Mouse (Mus musculus): ENCODE results near the gene Vbp1.

Vbp1 gene

DNA sequence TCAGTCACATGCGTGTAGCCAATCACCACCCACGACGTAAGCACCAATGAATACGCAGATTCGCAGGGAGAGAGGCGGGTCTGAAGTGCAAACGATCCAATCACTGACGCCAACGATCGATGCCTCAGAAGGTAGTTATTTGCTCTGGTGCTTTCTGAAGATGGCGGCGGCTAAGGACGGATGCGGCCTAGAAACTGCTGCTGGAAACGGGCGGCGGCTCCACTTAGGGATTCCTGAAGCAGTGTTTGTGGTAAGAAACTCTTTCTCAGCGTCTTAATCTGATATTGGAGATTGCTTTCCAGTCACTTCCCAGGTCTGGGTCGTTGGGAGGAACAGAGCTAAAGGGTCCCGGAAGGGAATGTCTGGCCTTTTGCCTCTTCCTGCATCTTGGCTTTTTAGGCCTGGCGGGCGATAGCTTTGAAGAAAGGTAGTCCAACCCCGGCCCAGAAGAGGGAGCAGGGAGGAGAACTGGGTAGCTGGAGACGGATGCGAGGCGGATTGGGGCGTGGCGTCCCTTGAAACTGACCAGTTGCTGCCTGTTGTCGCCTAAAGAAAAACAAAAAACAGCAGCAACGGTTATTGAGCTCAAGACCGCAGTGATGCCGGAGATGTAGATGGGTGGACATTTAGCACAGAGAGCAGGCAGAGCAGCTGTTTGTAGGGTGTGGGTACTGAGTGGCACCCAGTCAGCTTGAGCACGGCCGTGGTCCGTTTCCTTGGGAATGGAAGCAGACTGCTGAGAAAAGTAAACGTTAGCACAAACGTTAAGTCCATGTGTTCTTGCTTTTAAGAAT, at the start of gene Vbp1:
Vbp1 (plus strand) TSS at position 121 of the 794 bp plus-strand sequence.
- DNase-seq (ENCODE audit: low spot score in 2 of 2), result peak; percentile 85 to 86

DNA sequence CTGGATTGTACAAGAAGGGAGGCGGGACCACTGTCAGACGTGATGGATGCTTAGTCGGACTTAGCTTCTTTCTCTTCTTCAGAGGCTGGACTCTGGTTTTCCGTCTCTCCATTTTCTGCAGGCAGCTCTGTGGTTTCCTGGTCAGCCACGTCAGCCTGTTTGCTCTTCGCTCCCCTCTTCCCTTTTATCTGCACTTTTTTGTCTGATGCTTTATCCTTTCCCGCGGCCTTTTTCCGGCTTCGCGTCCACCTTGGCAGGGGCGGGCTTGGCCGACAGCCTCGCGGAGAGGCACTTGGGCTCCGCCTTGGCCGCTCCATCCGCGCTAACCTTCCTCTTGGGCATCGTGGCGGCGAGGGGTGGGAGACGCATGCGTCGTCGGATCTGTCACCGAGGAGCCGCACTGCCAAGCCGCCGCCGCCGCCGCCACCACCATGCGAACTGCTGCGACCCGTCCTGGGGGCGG, 38.9 kb upstream of the Vbp1 start:
- peak; percentile 38 to 50 for DNase-seq (ENCODE audit: low spot score in 2 of 2)

DNA sequence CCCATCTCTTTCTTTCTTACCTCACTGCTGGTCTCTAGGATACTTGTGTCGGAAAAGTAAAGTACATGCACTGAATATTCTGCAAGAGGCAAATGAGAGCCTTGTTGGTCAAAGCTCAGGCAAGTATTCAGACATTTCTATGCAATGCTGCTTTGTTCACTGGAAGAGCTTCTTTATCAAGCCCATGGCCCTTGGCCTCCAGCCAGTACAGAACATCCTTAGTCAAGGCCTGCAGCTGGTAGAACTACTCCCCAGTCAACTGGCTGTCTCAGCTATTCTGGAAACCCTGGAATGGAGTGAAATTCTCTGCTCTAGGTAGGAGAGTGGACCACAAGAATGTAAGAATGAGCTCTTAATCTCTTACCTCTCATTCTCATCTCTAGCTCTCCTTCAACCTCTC, 24.2 kb upstream of the Vbp1 start:
- no peak for DNase-seq (ENCODE audit: low spot score in 2 of 2)

DNA sequence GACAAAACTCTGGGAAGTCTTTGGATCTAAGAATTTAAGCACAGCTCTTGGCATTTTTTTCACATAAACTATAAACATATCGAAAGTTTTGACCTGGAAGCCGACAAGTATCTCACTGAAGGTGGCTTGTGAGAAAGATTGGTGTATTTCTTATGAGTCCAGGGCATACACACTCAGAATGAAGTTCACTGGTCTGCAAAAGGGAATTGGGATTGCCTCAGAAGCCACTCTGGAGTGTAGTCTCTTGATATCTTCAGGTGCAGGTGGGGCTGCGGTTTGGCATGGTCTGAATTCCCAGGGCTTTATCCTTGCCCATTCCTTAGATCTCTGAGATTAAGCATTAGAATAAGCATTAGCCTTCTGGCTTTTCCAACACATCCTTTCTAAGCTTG, 316 bp upstream of the Vbp1 start:
- no peak for DNase-seq (ENCODE audit: low spot score in 2 of 2)

DNA sequence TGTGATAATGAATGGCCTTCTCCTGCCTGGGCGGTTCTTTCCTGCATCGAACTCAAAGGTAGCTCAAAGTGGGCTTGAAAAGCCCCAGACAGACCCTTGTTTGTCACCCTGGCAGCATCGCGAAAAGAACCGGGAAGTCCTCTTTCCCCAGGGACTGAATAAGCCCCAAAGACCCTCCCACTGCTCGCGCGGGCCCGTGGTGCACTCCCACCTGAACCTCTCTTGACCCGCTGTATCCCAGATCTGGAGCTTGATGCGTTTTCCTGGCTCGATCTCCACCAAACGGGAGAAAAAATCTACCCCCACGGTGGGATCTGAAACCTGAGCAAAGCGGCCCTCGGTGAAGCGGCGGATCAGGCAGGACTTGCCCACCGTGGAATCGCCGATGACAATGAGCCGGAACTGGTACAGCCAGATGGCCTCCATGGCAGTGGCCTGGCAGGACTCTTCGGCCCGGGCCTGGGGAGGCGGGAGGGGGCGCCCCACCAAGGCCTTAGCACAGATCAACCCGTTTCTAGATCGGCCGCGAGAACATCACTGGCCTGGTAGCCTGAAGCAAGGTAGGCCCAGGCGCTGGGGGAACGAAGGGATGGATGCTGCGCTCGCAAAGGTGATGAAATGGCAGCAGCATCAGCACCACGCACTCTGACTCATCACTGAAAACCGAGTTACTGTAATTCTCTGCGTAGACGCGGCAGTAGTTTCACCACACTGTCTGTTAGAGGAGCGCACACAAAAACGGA, 63.7 kb downstream of the Vbp1 start, which contains the start of gene Rab39b:
Rab39b (minus strand) TSS at position 650 of the 743 bp plus-strand sequence.
- peak; percentile 23 to 46 for DNase-seq (ENCODE audit: low spot score in 2 of 2)

DNA sequence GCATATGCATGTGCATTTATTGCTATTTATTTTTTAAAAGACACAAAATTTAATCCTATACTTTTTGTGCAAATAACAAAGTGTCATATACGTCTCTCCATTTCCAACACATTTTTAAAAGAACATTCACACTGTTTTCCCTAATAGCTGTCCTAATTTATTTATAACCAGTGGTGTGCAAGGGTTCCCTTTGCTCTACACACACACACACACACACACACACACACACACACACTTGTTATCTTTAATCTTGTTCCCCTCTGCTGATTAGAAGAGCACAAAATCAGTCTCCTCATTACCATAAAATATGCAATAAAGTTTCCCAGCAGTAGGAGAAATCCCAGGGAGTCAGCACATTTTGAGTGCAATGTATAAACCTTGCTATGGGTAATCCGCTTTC, 64.4 kb downstream of the Vbp1 start:
- DNase-seq (ENCODE audit: low spot score in 2 of 2), result no peak
